10 mouse cellular contexts compared by ENCODE assay signal in genomic region chr10:59817528-59817927, GRCm38 (mm10).
DNase-seq lines count a peak whose midpoint lies in the region; ATAC-seq and TF ChIP-seq lines count a peak whose summit lies in the region.
"Had no signal": no experiment of that assay in that cellular context is flagged by ENCODE, and none has a peak within 500 bp of the region (broad histone marks: within the 10 kb centered on the region; RNA-seq: fewer than 3 reads in every experiment).

No protein-coding gene starts in this region.

- H3K4me1 ChIP-seq in heart, postnatal 0 days (ENCODE audit: control insufficient read depth, insufficient read depth), result peaks cover 2% of the 10 kb centered on the region; the same call in 1 of the 2 replicates
- peaks cover 4% of the 10 kb centered on the region for H3K4me1 ChIP-seq in heart, embryonic 11.5 days (ENCODE audit: control insufficient read depth, insufficient read depth, low read length)
- no peaks in the 10 kb centered on the region for H3K4me1 ChIP-seq in midbrain, embryonic 16.5 days (ENCODE audit: control insufficient read depth, insufficient read depth, low read length)
- H3K4me1 ChIP-seq in midbrain, embryonic 11.5 days (ENCODE audit: control insufficient read depth, insufficient read depth, low read length), result peaks cover 3% of the 10 kb centered on the region; the same call in 1 of the 2 replicates
- peaks cover 4% of the 10 kb centered on the region; the same call in 1 of the 2 replicates for H3K4me1 ChIP-seq in cortical plate, adult 2 months (ENCODE audit: control insufficient read depth, insufficient read depth, low read length)

- no peak overlapping the region for H3K9ac ChIP-seq in heart, postnatal 0 days (replicated peaks; ENCODE audit: low read depth, low read length)
- no peak overlapping the region for H3K9ac ChIP-seq in heart, embryonic 11.5 days (ENCODE audit: low read depth, low read length)
- H3K9ac ChIP-seq in midbrain, embryonic 16.5 days (ENCODE audit: low read depth, low read length), result no peak overlapping the region
- no peak overlapping the region for H3K9ac ChIP-seq in midbrain, embryonic 11.5 days (ENCODE audit: low read length)
- H3K9ac ChIP-seq: embryonic facial prominence, embryonic 15.5 days had no signal

- no peaks in the 10 kb centered on the region for H3K27me3 ChIP-seq in heart, postnatal 0 days (ENCODE audit: control insufficient read depth, insufficient read depth, low read length)
- no peaks in the 10 kb centered on the region for H3K27me3 ChIP-seq in heart, embryonic 11.5 days (ENCODE audit: control insufficient read depth, insufficient read depth, low read length)
- H3K27me3 ChIP-seq in midbrain, embryonic 16.5 days (ENCODE audit: control insufficient read depth, insufficient read depth, low read depth, low read length), result no peaks in the 10 kb centered on the region
- no peaks in the 10 kb centered on the region for H3K27me3 ChIP-seq in midbrain, embryonic 11.5 days (ENCODE audit: control insufficient read depth, insufficient read depth, low read length)
- H3K27me3 ChIP-seq: embryonic facial prominence, embryonic 15.5 days had no signal

- no peaks in the 10 kb centered on the region for H3K36me3 ChIP-seq in heart, postnatal 0 days (replicated peaks; ENCODE audit: control insufficient read depth, insufficient read depth, low read length)
- H3K36me3 ChIP-seq in heart, embryonic 11.5 days (ENCODE audit: control insufficient read depth, insufficient read depth, low read length), result no peaks in the 10 kb centered on the region
- H3K36me3 ChIP-seq in midbrain, embryonic 16.5 days (ENCODE audit: control insufficient read depth, insufficient read depth, low read length), result no peaks in the 10 kb centered on the region
- H3K36me3 ChIP-seq in midbrain, embryonic 11.5 days (ENCODE audit: control insufficient read depth, insufficient read depth, low read length), result no peaks in the 10 kb centered on the region
- H3K36me3 ChIP-seq: embryonic facial prominence, embryonic 15.5 days had no signal

- no peak for TF ChIP-seq EP300 in heart, postnatal 0 days (IDR thresholded peaks at IDR 0.05; ENCODE audit: low read depth)

- no peak overlapping the region for H3K4me2 ChIP-seq in heart, postnatal 0 days (ENCODE audit: low read depth, low read length)
- H3K4me2 ChIP-seq in heart, embryonic 11.5 days, result no peak overlapping the region
- no peak overlapping the region for H3K4me2 ChIP-seq in midbrain, embryonic 16.5 days (ENCODE audit: low read length)
- H3K4me2 ChIP-seq in midbrain, embryonic 11.5 days, result no peak overlapping the region
- H3K4me2 ChIP-seq: embryonic facial prominence, embryonic 15.5 days had no signal

- peak; percentile 23 for DNase-seq in heart, postnatal 0 days (ENCODE audit: low spot score)
- DNase-seq in midbrain, embryonic 11.5 days (ENCODE audit: low spot score, missing footprints), result no peak
- peak; percentile 39 for DNase-seq in thymus, postnatal 25 days
- no peak for DNase-seq in left cerebral cortex, postnatal 25 days (ENCODE audit: low spot score in 2 of 2)
- DNase-seq in gastrocnemius, postnatal 4 days (ENCODE audit: low spot score in 2 of 2), result no peak

- intact Hi-C loops in left cerebral cortex, postnatal 25 days (cut with DNase I), result loop anchor here (5.0 kb wide), 1 partner anchor 325 kb away; no protein-coding TSS in a partner anchor

- no peak overlapping the region for H3K4me3 ChIP-seq in heart, postnatal 0 days (ENCODE audit: low read depth, low read length)
- no peak overlapping the region for H3K4me3 ChIP-seq in heart, embryonic 11.5 days (ENCODE audit: low read depth, low read length)
- no peak overlapping the region for H3K4me3 ChIP-seq in midbrain, embryonic 16.5 days (ENCODE audit: low read depth, low read length)
- no peak overlapping the region for H3K4me3 ChIP-seq in midbrain, embryonic 11.5 days (ENCODE audit: low read depth, low read length)
- no peak overlapping the region for H3K4me3 ChIP-seq in cortical plate, adult 2 months (ENCODE audit: insufficient read depth, low read length)
- H3K4me3 ChIP-seq: embryonic facial prominence, embryonic 15.5 days had no signal

- no peak overlapping the region for H3K27ac ChIP-seq in heart, postnatal 0 days (ENCODE audit: low read depth)
- no peak overlapping the region for H3K27ac ChIP-seq in heart, embryonic 11.5 days (ENCODE audit: low read depth, low read length)
- H3K27ac ChIP-seq in midbrain, embryonic 16.5 days (ENCODE audit: low read length), result no peak overlapping the region
- H3K27ac ChIP-seq in midbrain, embryonic 11.5 days (ENCODE audit: low read depth, low read length), result no peak overlapping the region
- no peak overlapping the region for H3K27ac ChIP-seq in cortical plate, adult 2 months (ENCODE audit: insufficient read depth, low read length)
- H3K27ac ChIP-seq: embryonic facial prominence, embryonic 15.5 days; macrophage had no signal

- peak; percentile 64 for TF ChIP-seq CTCF in heart, postnatal 0 days (IDR thresholded peaks at IDR 0.05; ENCODE audit: low read depth)
- TF ChIP-seq CTCF in cortical plate, adult 2 months (IDR thresholded peaks at IDR 0.05; ENCODE audit: extremely low read depth, insufficient read depth, low read length), result peak; percentile 37; the same call in 1 of the 2 replicates

- no peak for TF ChIP-seq POLR2A in cortical plate, adult 2 months (IDR thresholded peaks at IDR 0.05; ENCODE audit: extremely low read depth, insufficient read depth, low read length)

- no peaks in the 10 kb centered on the region for H3K9me3 ChIP-seq in heart, postnatal 0 days (replicated peaks; ENCODE audit: control insufficient read depth, low read length)
- no peaks in the 10 kb centered on the region for H3K9me3 ChIP-seq in heart, embryonic 11.5 days (replicated peaks; ENCODE audit: control insufficient read depth, low read length)
- no peaks in the 10 kb centered on the region for H3K9me3 ChIP-seq in midbrain, embryonic 16.5 days (replicated peaks; ENCODE audit: control insufficient read depth, low read length, poor library complexity, severe bottlenecking)
- H3K9me3 ChIP-seq in midbrain, embryonic 11.5 days (ENCODE audit: control insufficient read depth, low read length), result no peaks in the 10 kb centered on the region
- H3K9me3 ChIP-seq: embryonic facial prominence, embryonic 15.5 days had no signal

- no peak for ATAC-seq in heart, postnatal 0 days (ENCODE audit: insufficient read depth, low read depth)
- no peak for ATAC-seq in heart, embryonic 11.5 days (replicated peaks; ENCODE audit: insufficient number of reproducible peaks, low FRiP score, low TSS enrichment)
- ATAC-seq in midbrain, embryonic 16.5 days, result 0 out of 2 replicates have a peak, but pooled peaks have one; percentile 26
- no peak for ATAC-seq in midbrain, embryonic 11.5 days (ENCODE audit: low FRiP score)

- WGBS in heart, postnatal 0 days, result 32% methylated on average over 2 of the region's 2 CpGs
- WGBS in heart, embryonic 11.5 days (ENCODE audit: insufficient replicate concordance), result 39% methylated on average over 2 of the region's 2 CpGs
- WGBS in midbrain, embryonic 16.5 days, result 20% methylated on average over 2 of the region's 2 CpGs
- WGBS in midbrain, embryonic 11.5 days, result 55% methylated on average over 2 of the region's 2 CpGs

Comparison
In these comparisons a context has a peak if more than half of its experiments do, and no peak if none do; other contexts are left out.
1. DNase-seq: peak in heart, postnatal 0 days (single experiment) and thymus, postnatal 25 days (single experiment); none in midbrain, embryonic 11.5 days (single experiment), left cerebral cortex, postnatal 25 days (0 of 2) and gastrocnemius, postnatal 4 days (0 of 2).